Mouse (Mus musculus): ENCODE measurements at regions not wholly inside any gene's neighbourhood (a gene's known extent, or its start where the extent isn't known, plus 50 kb on each side); places are given as distances from the start of the nearest gene placed in this dataset.

- TF ChIP-seq CTCF (IDR thresholded peaks at IDR 0.05; ENCODE audit: borderline replicate concordance, insufficient read depth, low read depth, low read length) (no peak), POLR2A (IDR thresholded peaks at IDR 0.05; ENCODE audit: borderline replicate concordance, insufficient read depth, low read length) (no peak)
These were observed 160.6 kb upstream of the Sema3d start for GRCm38 (mm10) chr5:12222622-12223021.

All from cerebellum, adult 2 months (tissue).